Mouse (Mus musculus) intestine, embryonic 16.5 days (tissue): ENCODE measurements around the gene Cpne2. TPM values are rescaled to one million over a fixed set of nuclear protein-coding genes. Genes with fewer than 3 reads are reported as not detected.

ENCODE experiments used
- ATAC-seq: fragments of 200-750 bp; cut with Nextera tagmentation; 2 replicates; pipeline ENCODE4 v1.8.0; 2017; ENCODE audit warnings: moderate TSS enrichment, moderate library complexity
- H3K27ac ChIP-seq: fragments of 300-500 bp; sonication (generic); 2 replicates; pipeline ENCODE4 v1.5.1; 2014; ENCODE audit warnings: mild to moderate bottlenecking, low read length
- H3K27me3 ChIP-seq: fragments of 300-500 bp; sonication (generic); replicated peaks from 2 replicates; pipeline ENCODE4 v1.6.1; 2014; ENCODE audit warnings: low read length, control low read depth, mixed read lengths; ENCODE audit not compliant: control insufficient read depth, insufficient read depth
- H3K36me3 ChIP-seq: fragments of 300-500 bp; sonication (generic); 2 replicates; pipeline ENCODE4 v1.6.1; 2014; ENCODE audit warnings: low read length, control low read depth; ENCODE audit not compliant: control insufficient read depth, insufficient read depth
- H3K4me1 ChIP-seq: fragments of 300-500 bp; sonication (generic); 2 replicates; pipeline ENCODE4 v1.6.1; 2014; ENCODE audit warnings: low read length, control low read depth, mixed read lengths; ENCODE audit not compliant: control insufficient read depth, insufficient read depth
- H3K4me2 ChIP-seq: fragments of 300-500 bp; sonication (generic); 2 replicates; pipeline ENCODE4 v1.6.1; 2014; ENCODE audit warnings: low read depth, low read length, control low read depth
- H3K4me3 ChIP-seq: fragments of 300-500 bp; sonication (generic); 2 replicates; pipeline ENCODE4 v1.5.1; 2014; ENCODE audit warnings: mild to moderate bottlenecking, low read length
- H3K9ac ChIP-seq: fragments of 300-500 bp; sonication (generic); 2 replicates; pipeline ENCODE4 v1.6.1; 2014; ENCODE audit warnings: low read depth, low read length
- H3K9me3 ChIP-seq: fragments of 300-500 bp; sonication (generic); 2 replicates; pipeline ENCODE4 v1.6.1; 2016; ENCODE audit warnings: low read length, control low read depth; ENCODE audit not compliant: control insufficient read depth
- WGBS: fragments of 180-500 bp; shearing (Covaris S2); extraction: QIAGEN DNeasy Blood & Tissue Kit; methylation state at CpG from one replicate; pipeline ENCODE4 v1.1.7; 2014; 5-methylcytosine and 5-hydroxymethylcytosine counted together
- polyA plus RNA-seq: library from polyadenylated mRNA; unstranded; fragments of >200 nt; fragmentation: Nextera tagmentation; extraction: Ambion mirVana; gene quantifications from 2 replicates; pipeline ENCODE4 v1.2.1, GENCODE M21; 2015

Gene Cpne2
- polyA plus RNA-seq, 1 experiment from 2014 or later = 5.7 TPM

GRCm38 (mm10) chr8:94591691-94592090 lies 58.9 kb downstream of the Cpne2 start:
- H3K36me3 ChIP-seq = no peaks in the 10 kb centered on the region
- 87% methylated on average over 4 of the region's 4 CpGs for WGBS
- H3K27me3 ChIP-seq = no peaks in the 10 kb centered on the region
- no peak for ATAC-seq
- H3K9ac ChIP-seq = no peak overlapping the region
- no peaks in the 10 kb centered on the region for H3K9me3 ChIP-seq
- H3K4me1 ChIP-seq = no peaks in the 10 kb centered on the region
- no peak overlapping the region for H3K4me2 ChIP-seq
- H3K4me3 ChIP-seq = no peak overlapping the region
- H3K27ac ChIP-seq = no peak overlapping the region

GRCm38 (mm10) chr8:94594211-94594610 lies 61.4 kb downstream of the Cpne2 start:
- no peaks in the 10 kb centered on the region for H3K36me3 ChIP-seq

GRCm38 (mm10) chr8:94600478-94600877 lies 67.7 kb downstream of the Cpne2 start:
- Histone ChIP-seq H3K9me3 (no peaks in the 10 kb centered on the region), H3K4me2 (peak overlapping the region; percentile 89), H3K36me3 (no peaks in the 10 kb centered on the region), H3K4me3 (peak overlapping the region; percentile 85), H3K9ac (peak overlapping the region; percentile 88), H3K4me1 (peaks cover 7% of the 10 kb centered on the region), H3K27ac (peak overlapping the region; percentile 84; the same call in 1 of the 2 replicates), H3K27me3 (no peaks in the 10 kb centered on the region)
- no peak for ATAC-seq
- WGBS = 10% methylated on average over 5 of the region's 5 CpGs

More at GRCm38 (mm10) chr8:94594211-94594610, 61.4 kb downstream of the Cpne2 start:
- Histone ChIP-seq H3K27ac (no peak overlapping the region), H3K9me3 (no peaks in the 10 kb centered on the region), H3K4me2 (no peak overlapping the region), H3K4me3 (no peak overlapping the region), H3K9ac (no peak overlapping the region), H3K27me3 (no peaks in the 10 kb centered on the region), H3K4me1 (no peaks in the 10 kb centered on the region)
- 50% methylated on average over 1 of the region's 1 CpGs for WGBS
- ATAC-seq = no peak

- Histone ChIP-seq H3K9me3 (no peaks in the 10 kb centered on the region), H3K9ac (peak overlapping the region; percentile 88), H3K4me3 (peak overlapping the region; percentile 85), H3K4me2 (peak overlapping the region; percentile 89), H3K27me3 (no peaks in the 10 kb centered on the region), H3K36me3 (no peaks in the 10 kb centered on the region), H3K27ac (peak overlapping the region; percentile 84), H3K4me1 (peaks cover 7% of the 10 kb centered on the region)
- WGBS = under 1% methylated on average over 50 of the region's 51 CpGs
- peak; percentile 41 for ATAC-seq
These were observed 68.3 kb downstream of the Cpne2 start for GRCm38 (mm10) chr8:94601034-94601606.

GRCm38 (mm10) chr8:94601607-94602385 lies 69.0 kb downstream of the Cpne2 start, which contains the start of the genes Rspry1 and Fam192a:
Gene Rspry1 (plus strand): TSS chr8:94601937.
Gene Fam192a (minus strand): TSS chr8:94601997.
- Histone ChIP-seq H3K27ac (peak within 1 kb of the TSS; percentile 87), H3K4me2 (peak within 1 kb of the TSS; percentile 89), H3K4me3 (peak within 1 kb of the TSS; percentile 85), H3K36me3 (no peaks in the 10 kb centered on the region), H3K9ac (peak within 1 kb of the TSS; percentile 99), H3K4me1 (peaks cover 7% of the 10 kb centered on the region), H3K27me3 (no peaks in the 10 kb centered on the region), H3K9me3 (no peaks in the 10 kb centered on the region)
- under 1% methylated on average over 55 of the region's 55 CpGs for WGBS
- ATAC-seq = peak; percentile 100

- Histone ChIP-seq H3K9me3 (no peaks in the 10 kb centered on the region), H3K36me3 (no peaks in the 10 kb centered on the region), H3K9ac (peak overlapping the region; percentile 99), H3K4me3 (peak overlapping the region; percentile 85), H3K27ac (peak overlapping the region; percentile 87), H3K27me3 (no peaks in the 10 kb centered on the region), H3K4me2 (peak overlapping the region; percentile 87), H3K4me1 (peaks cover 7% of the 10 kb centered on the region)
- WGBS = under 1% methylated on average over 31 of the region's 31 CpGs
- ATAC-seq = peak; percentile 7; the same call in 1 of the 2 replicates
These were observed 69.8 kb downstream of the Cpne2 start for GRCm38 (mm10) chr8:94602471-94603131.

GRCm38 (mm10) chr8:94604030-94604429 lies 71.2 kb downstream of the Cpne2 start:
- H3K36me3 ChIP-seq = no peaks in the 10 kb centered on the region

GRCm38 (mm10) chr8:94607064-94607463 lies 74.3 kb downstream of the Cpne2 start:
- Histone ChIP-seq H3K4me2 (no peak overlapping the region), H3K9ac (no peak overlapping the region), H3K36me3 (no peaks in the 10 kb centered on the region), H3K4me1 (no peaks in the 10 kb centered on the region; the same call in 1 of the 2 replicates), H3K9me3 (no peaks in the 10 kb centered on the region), H3K27ac (no peak overlapping the region), H3K4me3 (no peak overlapping the region), H3K27me3 (no peaks in the 10 kb centered on the region)
- WGBS = 95% methylated on average over 5 of the region's 5 CpGs
- ATAC-seq = no peak

More at GRCm38 (mm10) chr8:94604030-94604429, 71.2 kb downstream of the Cpne2 start:
- no peak overlapping the region for H3K27ac ChIP-seq
- no peak overlapping the region for H3K9ac ChIP-seq
- H3K4me3 ChIP-seq = no peak overlapping the region
- no peaks in the 10 kb centered on the region for H3K9me3 ChIP-seq
- ATAC-seq = no peak
- 72% methylated on average over 2 of the region's 2 CpGs for WGBS
- H3K27me3 ChIP-seq = no peaks in the 10 kb centered on the region
- H3K4me1 ChIP-seq = peaks cover 7% of the 10 kb centered on the region
- no peak overlapping the region for H3K4me2 ChIP-seq
